Mouse (Mus musculus) B cell, adult (primary cell): ENCODE measurements around the gene 5730409E04Rik. TPM values are rescaled to one million over a fixed set of nuclear protein-coding genes. Genes with fewer than 3 reads are reported as not detected.

ENCODE experiments used
- total RNA-seq: library from RNA; stranded (reverse); gene quantifications from 4 replicates; pipeline ENCODE4 v1.2.4, GENCODE M21; 2023; ENCODE audit not compliant: inconsistent age

The 5730409E04Rik gene
- 0.64 to 1.1 TPM (median 0.77 TPM) in 4 replicates for total RNA-seq

DNA sequence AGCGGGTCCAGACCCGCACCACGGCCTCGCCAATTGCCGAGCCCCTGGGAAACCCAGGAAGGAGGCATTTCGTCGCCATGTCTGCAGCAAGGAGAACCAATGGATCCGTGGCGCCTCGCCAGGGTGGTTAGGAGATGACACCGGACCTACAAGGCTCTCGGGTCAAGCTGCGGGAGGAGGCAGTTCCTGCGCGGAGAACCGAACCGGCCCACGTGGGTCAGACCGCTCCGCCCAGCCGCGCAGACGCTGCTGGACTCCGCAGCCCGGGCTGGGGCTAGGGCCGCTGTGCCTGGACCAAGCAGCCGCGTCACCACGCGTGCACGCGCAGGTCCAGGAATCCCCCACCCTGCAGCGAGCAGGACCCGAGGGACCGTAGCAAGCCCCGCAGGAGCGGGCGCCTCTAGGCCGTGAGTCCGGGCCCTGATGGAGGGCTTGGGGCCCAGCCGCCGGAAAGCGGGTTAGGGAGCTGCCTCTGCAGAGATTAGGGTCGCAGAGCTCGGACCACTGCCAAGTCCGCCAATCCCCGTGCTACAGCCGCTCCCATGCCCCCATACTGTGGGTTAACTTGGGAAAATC is at the start of gene 5730409E04Rik:
Gene 5730409E04Rik, plus strand, starts transcription at position 213 of the 576 bp plus-strand sequence.

Other genes with a start within 250 kb of the 5730409E04Rik start
- 18.4 to 33.7 TPM (median 26.3 TPM) in 4 replicates for gene Ago3, start 180.3 kb upstream of the 5730409E04Rik start, total RNA-seq
- 56.3 to 63.7 TPM (median 59.3 TPM) in 4 replicates for gene Ago1, start 141.2 kb upstream of the 5730409E04Rik start, total RNA-seq
- gene Ago4, start 76.3 kb upstream of the 5730409E04Rik start, total RNA-seq: 8.6 to 11.2 TPM (median 9.5 TPM) in 4 replicates
- gene Clspn, start 52.9 kb upstream of the 5730409E04Rik start, total RNA-seq: 11.4 to 16.4 TPM (median 13.6 TPM) in 4 replicates
- 85.8 to 97.3 TPM (median 95.7 TPM) in 4 replicates for gene Psmb2, start 67.8 kb downstream of the 5730409E04Rik start, total RNA-seq
- not detected in 4 replicates for gene Tfap2e, start 126.4 kb downstream of the 5730409E04Rik start, total RNA-seq
- gene Ncdn, start 143.6 kb downstream of the 5730409E04Rik start, total RNA-seq: 29.1 to 34.0 TPM (median 30.8 TPM) in 4 replicates
- gene AU040320, start 143.7 kb downstream of the 5730409E04Rik start, total RNA-seq: 44.3 to 55.1 TPM (median 50.5 TPM) in 4 replicates